Mouse (Mus musculus): ENCODE data around the gene Dscam. TPM values are rescaled to one million over a fixed set of nuclear protein-coding genes. Genes with fewer than 3 reads are reported as not detected.

Gene Dscam
- total RNA-seq, 4 experiments from 2014 or later = 31.5 to 41.2 (median 37.1) TPM

- no peak for DNase-seq (ENCODE audit: low spot score in 2 of 2)
Observed at GRCm38 (mm10) chr16:96600791-96601190, 569.8 kb downstream of the Dscam start.

- no peak for DNase-seq (ENCODE audit: low spot score in 2 of 2)
Observed at GRCm38 (mm10) chr16:96599401-96600060, 571.0 kb downstream of the Dscam start.

- DNase-seq (ENCODE audit: low spot score in 2 of 2) = peak in 1 of 2 experiments; percentile 39
Observed at GRCm38 (mm10) chr16:96575841-96576240, 594.7 kb downstream of the Dscam start.

- DNase-seq (ENCODE audit: low spot score in 2 of 2) = no peak
Observed at GRCm38 (mm10) chr16:96567428-96567827, 603.1 kb downstream of the Dscam start.

GRCm38 (mm10) chr16:96563350-96564257 lies 606.9 kb downstream of the Dscam start:
- DNase-seq (ENCODE audit: low spot score in 2 of 2) = no peak

- DNase-seq (ENCODE audit: low spot score in 2 of 2) = no peak
Observed at GRCm38 (mm10) chr16:96559796-96560195, 610.8 kb downstream of the Dscam start.

GRCm38 (mm10) chr16:96558341-96558740 lies 612.2 kb downstream of the Dscam start:
- DNase-seq (ENCODE audit: low spot score in 2 of 2) = no peak

GRCm38 (mm10) chr16:96556621-96557020 lies 613.9 kb downstream of the Dscam start:
- DNase-seq (ENCODE audit: low spot score in 2 of 2) = no peak

- DNase-seq (ENCODE audit: low spot score in 2 of 2) = peak in 1 of 2 experiments; percentile 45
Observed at GRCm38 (mm10) chr16:96555412-96555811, 615.1 kb downstream of the Dscam start.

GRCm38 (mm10) chr16:96552680-96553079 lies 617.9 kb downstream of the Dscam start:
- no peak for DNase-seq (ENCODE audit: low spot score in 2 of 2)

- no peak for DNase-seq (ENCODE audit: low spot score in 2 of 2)
Observed at GRCm38 (mm10) chr16:96541056-96541455, 629.5 kb downstream of the Dscam start.

Other genes starting within 250 kb of the Dscam start
- 1 to 10 TPM; 7.8 to 8.8 (median 8.0) TPM for gene Bace2, start 186.0 kb upstream of the Dscam start, total RNA-seq (2022)

All from left cerebral cortex, adult 8-10 months (tissue).